In genomic region chr3:27871371-27871770, GRCm38 (mm10) we compare ENCODE assay signal across 38 mouse cellular contexts. TPM values are rescaled to one million over a fixed set of nuclear protein-coding genes. Genes with fewer than 3 reads are reported as not detected.
A peak's percentile ranks its signal among the peaks of the same experiment; 100 is the strongest.
DNase-seq lines count a peak whose midpoint lies in the region; ATAC-seq and TF ChIP-seq lines count a peak whose summit lies in the region.
"Had no signal": no experiment of that assay in that cellular context is flagged by ENCODE, and none has a peak within 500 bp of the region (broad histone marks: within the 10 kb centered on the region; RNA-seq: fewer than 3 reads in every experiment).

No protein-coding gene starts in this region.

- peak; percentile 76; the same call in 1 of the 2 replicates for ATAC-seq in lung, embryonic 15.5 days (ENCODE audit: borderline replicate concordance, extremely low read depth, low FRiP score, low TSS enrichment)
- ATAC-seq: forebrain, embryonic 15.5 days; hindbrain, embryonic 16.5 days; intestine, postnatal 0 days; midbrain, embryonic 15.5 days had no signal

- no peak for TF ChIP-seq CTCF in thymus, adult 2 months (IDR thresholded peaks at IDR 0.05; ENCODE audit: borderline replicate concordance, control insufficient read depth, extremely low read depth, insufficient read depth, low read length, poor library complexity)

- H3K27ac ChIP-seq in limb, embryonic 10.5 days, result no peak overlapping the region
- H3K27ac ChIP-seq in lung, embryonic 15.5 days, result no peak overlapping the region; the same call in 1 of the 2 replicates
- no peak overlapping the region for H3K27ac ChIP-seq in thymus, adult 2 months (ENCODE audit: control insufficient read depth, insufficient read depth, low read length)
- H3K27ac ChIP-seq: embryonic facial prominence, embryonic 12.5 days; forebrain, embryonic 10.5 days; forebrain, embryonic 15.5 days; heart, embryonic 13.5 days; hindbrain, embryonic 10.5 days; layer of hippocampus, adult 2 months; limb, embryonic 15.5 days; liver, embryonic 15.5 days; midbrain, embryonic 10.5 days; midbrain, embryonic 15.5 days; neural tube, embryonic 15.5 days had no signal

- no peak overlapping the region for H3K9ac ChIP-seq in lung, embryonic 15.5 days
- H3K9ac ChIP-seq: embryonic facial prominence, embryonic 12.5 days; forebrain, embryonic 15.5 days; heart, embryonic 13.5 days; limb, embryonic 15.5 days; liver, embryonic 15.5 days; midbrain, embryonic 15.5 days; neural tube, embryonic 15.5 days had no signal

- intact Hi-C loops in heart, postnatal 10 days (cut with DNase I), result no loop called here

- peaks cover 5% of the 10 kb centered on the region for H3K4me1 ChIP-seq in limb, embryonic 10.5 days
- H3K4me1 ChIP-seq in lung, embryonic 15.5 days, result no peaks in the 10 kb centered on the region; the same call in 1 of the 2 replicates
- no peaks in the 10 kb centered on the region for H3K4me1 ChIP-seq in thymus, adult 2 months (replicated peaks; ENCODE audit: control insufficient read depth, insufficient read depth, low read length)
- H3K4me1 ChIP-seq: embryonic facial prominence, embryonic 12.5 days; forebrain, embryonic 15.5 days; heart, embryonic 13.5 days; limb, embryonic 15.5 days; liver, embryonic 15.5 days; neural tube, embryonic 15.5 days had no signal

- no peaks in the 10 kb centered on the region for H3K27me3 ChIP-seq in limb, embryonic 10.5 days (ENCODE audit: low read depth, poor library complexity, severe bottlenecking)
- H3K27me3 ChIP-seq in lung, embryonic 15.5 days, result no peaks in the 10 kb centered on the region
- H3K27me3 ChIP-seq in thymus, adult 2 months (ENCODE audit: control insufficient read depth, insufficient read depth, low read length), result no peaks in the 10 kb centered on the region
- H3K27me3 ChIP-seq: embryonic facial prominence, embryonic 12.5 days; forebrain, embryonic 15.5 days; heart, embryonic 13.5 days; limb, embryonic 15.5 days; liver, embryonic 15.5 days; midbrain, embryonic 15.5 days; neural tube, embryonic 15.5 days had no signal

- no peak overlapping the region for H3K4me3 ChIP-seq in limb, embryonic 10.5 days
- H3K4me3 ChIP-seq in lung, embryonic 15.5 days, result no peak overlapping the region
- no peak overlapping the region for H3K4me3 ChIP-seq in thymus, adult 2 months (ENCODE audit: control insufficient read depth, insufficient read depth, low read length)
- H3K4me3 ChIP-seq: embryonic facial prominence, embryonic 12.5 days; forebrain, embryonic 10.5 days; forebrain, embryonic 15.5 days; heart, embryonic 13.5 days; hindbrain, embryonic 10.5 days; layer of hippocampus, adult 2 months; limb, embryonic 15.5 days; liver, embryonic 15.5 days; midbrain, embryonic 10.5 days; midbrain, embryonic 15.5 days; neural tube, embryonic 15.5 days had no signal

- no peak for TF ChIP-seq POLR2A in thymus, adult 2 months (IDR thresholded peaks at IDR 0.05; ENCODE audit: control insufficient read depth, extremely low read depth, insufficient read depth, low read length, poor library complexity)

- WGBS in limb, embryonic 10.5 days, result 80% methylated on average over 4 of the region's 4 CpGs
- 67% methylated on average over 4 of the region's 4 CpGs for WGBS in lung, embryonic 15.5 days
- WGBS in thymus, adult 2 months, result 94% methylated on average over 4 of the region's 4 CpGs

- H3K36me3 ChIP-seq in limb, embryonic 10.5 days, result no peaks in the 10 kb centered on the region
- H3K36me3 ChIP-seq in lung, embryonic 15.5 days, result no peaks in the 10 kb centered on the region
- no peaks in the 10 kb centered on the region for H3K36me3 ChIP-seq in thymus, adult 2 months (ENCODE audit: control insufficient read depth, insufficient read depth, low read length)
- H3K36me3 ChIP-seq: embryonic facial prominence, embryonic 12.5 days; forebrain, embryonic 10.5 days; forebrain, embryonic 15.5 days; G1E; heart, embryonic 13.5 days; hindbrain, embryonic 10.5 days; limb, embryonic 15.5 days; liver, embryonic 15.5 days; midbrain, embryonic 10.5 days; midbrain, embryonic 15.5 days; neural tube, embryonic 15.5 days had no signal

- H3K9me3 ChIP-seq in limb, embryonic 10.5 days (replicated peaks), result no peaks in the 10 kb centered on the region
- H3K9me3 ChIP-seq in lung, embryonic 15.5 days, result no peaks in the 10 kb centered on the region
- H3K9me3 ChIP-seq: embryonic facial prominence, embryonic 12.5 days; forebrain, embryonic 10.5 days; forebrain, embryonic 15.5 days; G1E; heart, embryonic 13.5 days; hindbrain, embryonic 10.5 days; limb, embryonic 15.5 days; liver, embryonic 15.5 days; midbrain, embryonic 10.5 days; midbrain, embryonic 15.5 days; neural tube, embryonic 15.5 days had no signal

- no peak overlapping the region for H3K4me2 ChIP-seq in lung, embryonic 15.5 days
- H3K4me2 ChIP-seq: embryonic facial prominence, embryonic 12.5 days; forebrain, embryonic 15.5 days; heart, embryonic 13.5 days; limb, embryonic 15.5 days; liver, embryonic 15.5 days; midbrain, embryonic 15.5 days; neural tube, embryonic 15.5 days had no signal

- peak; percentile 72 for DNase-seq in heart, adult 11 months
- DNase-seq in heart, postnatal 10 days, result no peak
- peak; percentile 14 for DNase-seq in limb, embryonic 10.5 days (ENCODE audit: low spot score)
- peak; percentile 86 for DNase-seq in lung, postnatal 25 days (ENCODE audit: low spot score)
- no peak for DNase-seq in ovary, postnatal 10 days (ENCODE audit: low spot score)
- no peak for DNase-seq in thymus, adult 2 months
- DNase-seq in adrenal gland, adult (ENCODE audit: inconsistent age in 2 of 2, low spot score in 1 of 2), result no peak
- DNase-seq: adrenal gland, postnatal 10 days; cerebellum, adult 11 months; cerebellum, adult 9-10 months; cerebellum, postnatal 36 days; gastrocnemius, postnatal 25 days; heart, adult 18-20 months; heart, postnatal 14 days; kidney, postnatal 36 days; left cerebral cortex, postnatal 4 days; right cerebral cortex, adult 18-20 months; right cerebral cortex, postnatal 4 days had no signal

RNA-seq across cellular contexts. Expression of gene Tmem212, which starts 24.8 kb away (rescaled TPM):
- not detected for total RNA-seq in heart, postnatal 10 days (2021)
- polyA plus RNA-seq in limb, embryonic 10.5 days (2016; fragmentation: Nextera tagmentation; extraction: Ambion mirVana), result not detected in 2 replicates
- 0.39 and 0.87 TPM in 2 replicates for polyA plus RNA-seq in lung, embryonic 15.5 days (2015; fragmentation: Nextera tagmentation; extraction: Ambion mirVana)
- 1.5 and 1.8 TPM in 2 replicates for polyA plus RNA-seq in thymus, adult 2 months (2012; rRNA removed)
- total RNA-seq: adrenal gland, postnatal 10 days; G1E; gastrocnemius, adult 18-20 months; gastrocnemius, postnatal 25 days; megakaryocyte progenitor cell, adult 5-6 weeks had no signal
- polyA plus RNA-seq: embryonic facial prominence, embryonic 12.5 days; forebrain, embryonic 10.5 days; forebrain, embryonic 15.5 days; frontal cortex, adult 2 months; G1E; heart, embryonic 13.5 days; hindbrain, embryonic 10.5 days; kidney, embryonic 14.5 days; limb, embryonic 15.5 days; liver, embryonic 15.5 days; midbrain, embryonic 10.5 days; spleen, adult 2 months had no signal

Comparison
In these comparisons a context has a peak if more than half of its experiments do, and no peak if none do; other contexts are left out.
1. DNase-seq: peak in heart, adult 11 months (single experiment), limb, embryonic 10.5 days (single experiment) and lung, postnatal 25 days (single experiment); none in heart, postnatal 10 days (0 of 2), ovary, postnatal 10 days (single experiment), thymus, adult 2 months (single experiment) and adrenal gland, adult (0 of 2).